Mouse (Mus musculus) heart, embryonic 15.5 days (tissue): Measurements from ENCODE around the gene Vsx1. TPM values are rescaled to one million over a fixed set of nuclear protein-coding genes. Genes with fewer than 3 reads are reported as not detected.

Experiments used
- ATAC-seq: fragments of 200-750 bp; cut with Nextera tagmentation; replicated peaks from 2 replicates; pipeline ENCODE4 v1.8.0; 2017; ENCODE audit warnings: low read depth, moderate TSS enrichment; ENCODE audit not compliant: insufficient number of reproducible peaks, insufficient read depth, low FRiP score
- H3K27ac ChIP-seq: fragments of 300-500 bp; sonication (generic); 2 replicates; pipeline ENCODE4 v1.5.1; 2015; ENCODE audit warnings: mild to moderate bottlenecking, inconsistent platforms
- H3K27me3 ChIP-seq: fragments of 300-500 bp; sonication (generic); 2 replicates; pipeline ENCODE4 v1.6.1; 2015; ENCODE audit warnings: inconsistent platforms
- H3K36me3 ChIP-seq: fragments of 300-500 bp; sonication (generic); 2 replicates; pipeline ENCODE4 v1.6.1; 2015; ENCODE audit warnings: mild to moderate bottlenecking, inconsistent platforms
- H3K4me1 ChIP-seq: fragments of 300-500 bp; sonication (generic); replicated peaks from 2 replicates; pipeline ENCODE4 v1.6.1; 2015; ENCODE audit warnings: inconsistent platforms
- H3K4me2 ChIP-seq: fragments of 300-500 bp; sonication (generic); 2 replicates; pipeline ENCODE4 v1.6.1; 2015; ENCODE audit warnings: inconsistent platforms, mild to moderate bottlenecking, moderate library complexity
- H3K4me3 ChIP-seq: fragments of 300-500 bp; sonication (generic); 2 replicates; pipeline ENCODE4 v1.5.1; 2015; ENCODE audit warnings: mild to moderate bottlenecking, inconsistent platforms
- H3K9ac ChIP-seq: fragments of 300-500 bp; sonication (generic); 2 replicates; pipeline ENCODE4 v1.6.1; 2015; ENCODE audit warnings: mild to moderate bottlenecking, inconsistent platforms
- H3K9me3 ChIP-seq: fragments of 300-500 bp; sonication (generic); replicated peaks from 2 replicates; pipeline ENCODE4 v1.6.1; 2016; ENCODE audit warnings: inconsistent platforms
- WGBS: fragments of 180-500 bp; shearing (Covaris S2); methylation state at CpG from one replicate; pipeline ENCODE4 v1.1.7; 2015; ENCODE audit warnings: mixed read lengths; 5-methylcytosine and 5-hydroxymethylcytosine counted together
- polyA plus RNA-seq: library from polyadenylated mRNA; unstranded; fragments of >200 nt; fragmentation: Nextera tagmentation; extraction: Ambion mirVana; gene quantifications from 2 replicates; pipeline ENCODE4 v1.2.1, GENCODE M21; 2015

Vsx1 gene
- polyA plus RNA-seq, 1 experiment from 2014 or later = not detected

- WGBS = 49% methylated on average over 7 of the region's 7 CpGs
- Histone ChIP-seq H3K4me3 (peak overlapping the region; percentile 77), H3K9ac (peak overlapping the region; percentile 73; the same call in 1 of the 2 replicates), H3K27me3 (peaks cover 9% of the 10 kb centered on the region), H3K9me3 (no peaks in the 10 kb centered on the region), H3K4me1 (peaks cover 43% of the 10 kb centered on the region), H3K4me2 (peak overlapping the region; percentile 98), H3K36me3 (no peaks in the 10 kb centered on the region), H3K27ac (no peak overlapping the region)
- no peak for ATAC-seq
Observed at GRCm38 (mm10) chr2:150666723-150667064, 22.5 kb downstream of the Vsx1 start.

GRCm38 (mm10) chr2:150665534-150666451, 23.4 kb downstream of the Vsx1 start:
- 38% methylated on average over 10 of the region's 10 CpGs for WGBS
- Histone ChIP-seq H3K9ac (no peak overlapping the region), H3K4me1 (peaks cover 48% of the 10 kb centered on the region), H3K36me3 (no peaks in the 10 kb centered on the region), H3K27ac (no peak overlapping the region), H3K4me3 (no peak overlapping the region), H3K27me3 (peaks cover 9% of the 10 kb centered on the region), H3K9me3 (no peaks in the 10 kb centered on the region), H3K4me2 (no peak overlapping the region)
- ATAC-seq = no peak

- Histone ChIP-seq H3K4me3 (no peak overlapping the region), H3K36me3 (no peaks in the 10 kb centered on the region), H3K4me1 (peaks cover 48% of the 10 kb centered on the region), H3K9ac (no peak overlapping the region), H3K9me3 (no peaks in the 10 kb centered on the region), H3K4me2 (no peak overlapping the region), H3K27ac (no peak overlapping the region), H3K27me3 (peaks cover 9% of the 10 kb centered on the region)
- no peak for ATAC-seq
- 64% methylated on average over 2 of the region's 2 CpGs for whole genome bisulfite sequencing
Observed at GRCm38 (mm10) chr2:150665006-150665405, 24.2 kb downstream of the Vsx1 start.

GRCm38 (mm10) chr2:150664152-150664920, 24.8 kb downstream of the Vsx1 start:
- Histone ChIP-seq H3K9me3 (no peaks in the 10 kb centered on the region), H3K27me3 (peaks cover 9% of the 10 kb centered on the region), H3K4me2 (no peak overlapping the region), H3K27ac (peak overlapping the region; percentile 57), H3K4me3 (no peak overlapping the region), H3K4me1 (peaks cover 46% of the 10 kb centered on the region), H3K9ac (no peak overlapping the region), H3K36me3 (no peaks in the 10 kb centered on the region)
- WGBS = 58% methylated on average over 5 of the region's 5 CpGs
- no peak for ATAC-seq

- Histone ChIP-seq H3K4me3 (no peak overlapping the region), H3K4me2 (peak overlapping the region; percentile 10), H3K27ac (peak overlapping the region; percentile 57), H3K36me3 (no peaks in the 10 kb centered on the region), H3K27me3 (peaks cover 9% of the 10 kb centered on the region), H3K9ac (no peak overlapping the region), H3K4me1 (peaks cover 41% of the 10 kb centered on the region), H3K9me3 (no peaks in the 10 kb centered on the region)
- WGBS = 33% methylated on average over 9 of the region's 9 CpGs
- ATAC-seq = no peak
Observed at GRCm38 (mm10) chr2:150663255-150663654, 25.9 kb downstream of the Vsx1 start.

- Histone ChIP-seq H3K27ac (no peak overlapping the region), H3K36me3 (no peaks in the 10 kb centered on the region), H3K9ac (no peak overlapping the region), H3K9me3 (no peaks in the 10 kb centered on the region), H3K27me3 (peaks cover 4% of the 10 kb centered on the region; the same call in 1 of the 2 replicates), H3K4me2 (no peak overlapping the region), H3K4me3 (no peak overlapping the region), H3K4me1 (peaks cover 33% of the 10 kb centered on the region)
- WGBS = 73% methylated on average over 2 of the region's 2 CpGs
- no peak for ATAC-seq
Observed at GRCm38 (mm10) chr2:150662007-150662406, 27.2 kb downstream of the Vsx1 start.

GRCm38 (mm10) chr2:150660668-150661451, 28.3 kb downstream of the Vsx1 start:
- no peak overlapping the region for H3K27ac ChIP-seq
- H3K4me2 ChIP-seq = no peak overlapping the region
- peaks cover 26% of the 10 kb centered on the region for H3K4me1 ChIP-seq
- H3K4me3 ChIP-seq = no peak overlapping the region
- no peaks in the 10 kb centered on the region for H3K27me3 ChIP-seq
- 77% methylated on average over 5 of the region's 5 CpGs for WGBS
- H3K9ac ChIP-seq = no peak overlapping the region
- ATAC-seq = no peak
- H3K36me3 ChIP-seq = no peaks in the 10 kb centered on the region
- H3K9me3 ChIP-seq = no peaks in the 10 kb centered on the region

- no peak for ATAC-seq
Observed at GRCm38 (mm10) chr2:150660049-150660448, 29.1 kb downstream of the Vsx1 start.

GRCm38 (mm10) chr2:150656975-150657768, 32.0 kb downstream of the Vsx1 start:
- H3K27me3 ChIP-seq = no peaks in the 10 kb centered on the region
- H3K9ac ChIP-seq = no peak overlapping the region
- H3K4me2 ChIP-seq = no peak overlapping the region
- no peak overlapping the region for H3K4me3 ChIP-seq
- no peaks in the 10 kb centered on the region for H3K9me3 ChIP-seq
- H3K36me3 ChIP-seq = no peaks in the 10 kb centered on the region
- H3K27ac ChIP-seq = no peak overlapping the region
- WGBS = 70% methylated on average over 8 of the region's 8 CpGs
- no peak for ATAC-seq
- peaks cover 5% of the 10 kb centered on the region; the same call in 1 of the 2 replicates for H3K4me1 ChIP-seq

More at GRCm38 (mm10) chr2:150660049-150660448, 29.1 kb downstream of the Vsx1 start:
- peaks cover 22% of the 10 kb centered on the region for H3K4me1 ChIP-seq
- H3K4me3 ChIP-seq = no peak overlapping the region
- no peaks in the 10 kb centered on the region for H3K9me3 ChIP-seq
- no peaks in the 10 kb centered on the region for H3K27me3 ChIP-seq
- no peak overlapping the region for H3K9ac ChIP-seq
- H3K36me3 ChIP-seq = no peaks in the 10 kb centered on the region
- WGBS = 59% methylated on average over 4 of the region's 4 CpGs
- H3K4me2 ChIP-seq = no peak overlapping the region
- H3K27ac ChIP-seq = no peak overlapping the region

- Histone ChIP-seq H3K27ac (no peak overlapping the region), H3K27me3 (no peaks in the 10 kb centered on the region), H3K9ac (no peak overlapping the region), H3K9me3 (no peaks in the 10 kb centered on the region), H3K4me3 (no peak overlapping the region), H3K36me3 (no peaks in the 10 kb centered on the region), H3K4me1 (peaks cover 5% of the 10 kb centered on the region), H3K4me2 (no peak overlapping the region)
- 93% methylated on average over 3 of the region's 3 CpGs for WGBS
- no peak for ATAC-seq
Observed at GRCm38 (mm10) chr2:150656112-150656511, 33.0 kb downstream of the Vsx1 start.
